Mouse (Mus musculus) midbrain, embryonic 14.5 days (tissue): ENCODE measurements around the gene Zdhhc22. TPM values are rescaled to one million over a fixed set of nuclear protein-coding genes. Genes with fewer than 3 reads are reported as not detected.

Experiments
- ATAC-seq: fragments of 200-750 bp; cut with Nextera tagmentation; 2 replicates; pipeline ENCODE4 v1.8.0; 2017; ENCODE audit warnings: moderate number of reproducible peaks, moderate library complexity; ENCODE audit not compliant: low FRiP score, low TSS enrichment
- DNase-seq: peaks from one replicate; pipeline ENCODE4 v3.0.0-alpha.2; 2015
- H3K27ac ChIP-seq: fragments of 300-500 bp; sonication (generic); replicated peaks from 2 replicates; pipeline ENCODE4 v1.5.1; 2014; ENCODE audit warnings: mild to moderate bottlenecking, low read depth, low read length, moderate library complexity
- H3K27me3 ChIP-seq: fragments of 300-500 bp; sonication (generic); 2 replicates; pipeline ENCODE4 v1.6.1; 2014; ENCODE audit warnings: low read length, control low read depth, mixed read lengths; ENCODE audit not compliant: control insufficient read depth, insufficient read depth
- H3K36me3 ChIP-seq: fragments of 300-500 bp; sonication (generic); 2 replicates; pipeline ENCODE4 v1.6.1; 2014; ENCODE audit warnings: low read length, control low read depth; ENCODE audit not compliant: control insufficient read depth, insufficient read depth
- H3K4me1 ChIP-seq: fragments of 300-500 bp; sonication (generic); 2 replicates; pipeline ENCODE4 v1.6.1; 2014; ENCODE audit warnings: mild to moderate bottlenecking, antibody characterized with exemption, low read length, control low read depth; ENCODE audit not compliant: control insufficient read depth, insufficient read depth
- H3K4me2 ChIP-seq: fragments of 300-500 bp; sonication (generic); 2 replicates; pipeline ENCODE4 v1.6.1; 2014; ENCODE audit warnings: mild to moderate bottlenecking, low read length, moderate library complexity
- H3K4me3 ChIP-seq: fragments of 300-500 bp; sonication (generic); replicated peaks from 2 replicates; pipeline ENCODE4 v1.5.1; 2014; ENCODE audit warnings: low read depth, low read length
- H3K9ac ChIP-seq: fragments of 300-500 bp; sonication (generic); replicated peaks from 2 replicates; pipeline ENCODE4 v1.6.1; 2014; ENCODE audit warnings: mild to moderate bottlenecking, low read length, moderate library complexity
- H3K9me3 ChIP-seq: fragments of 300-500 bp; sonication (generic); 2 replicates; pipeline ENCODE4 v1.6.1; 2016; ENCODE audit warnings: low read length, control low read depth, mixed read lengths; ENCODE audit not compliant: control insufficient read depth
- WGBS: fragments of 180-500 bp; shearing (Covaris S2); extraction: QIAGEN DNeasy Blood & Tissue Kit; methylation state at CpG from one replicate; pipeline ENCODE4 v1.1.7; 2014; 5-methylcytosine and 5-hydroxymethylcytosine counted together
- polyA plus RNA-seq: library from polyadenylated mRNA; unstranded; fragments of >200 nt; fragmentation: Nextera tagmentation; extraction: Ambion mirVana; gene quantifications from 2 replicates; pipeline ENCODE4 v1.2.1, GENCODE M21; 2014

Gene Zdhhc22
- polyA plus RNA-seq, 1 experiment from 2014 or later, result 10.7 TPM

- DNase-seq (no peak), ATAC-seq (no peak; the same call in 1 of the 2 replicates)
- Histone ChIP-seq H3K4me1 (peaks cover 5% of the 10 kb centered on the region; the same call in 1 of the 2 replicates), H3K27ac (no peak overlapping the region), H3K4me2 (no peak overlapping the region), H3K36me3 (no peaks in the 10 kb centered on the region), H3K27me3 (no peaks in the 10 kb centered on the region), H3K4me3 (no peak overlapping the region), H3K9ac (no peak overlapping the region; the same call in 1 of the 2 replicates), H3K9me3 (no peaks in the 10 kb centered on the region)
- WGBS, result 42% methylated on average over 6 of the region's 6 CpGs
Measured at GRCm38 (mm10) chr12:87000840-87001176, 10.6 kb upstream of the Zdhhc22 start.

DNA sequence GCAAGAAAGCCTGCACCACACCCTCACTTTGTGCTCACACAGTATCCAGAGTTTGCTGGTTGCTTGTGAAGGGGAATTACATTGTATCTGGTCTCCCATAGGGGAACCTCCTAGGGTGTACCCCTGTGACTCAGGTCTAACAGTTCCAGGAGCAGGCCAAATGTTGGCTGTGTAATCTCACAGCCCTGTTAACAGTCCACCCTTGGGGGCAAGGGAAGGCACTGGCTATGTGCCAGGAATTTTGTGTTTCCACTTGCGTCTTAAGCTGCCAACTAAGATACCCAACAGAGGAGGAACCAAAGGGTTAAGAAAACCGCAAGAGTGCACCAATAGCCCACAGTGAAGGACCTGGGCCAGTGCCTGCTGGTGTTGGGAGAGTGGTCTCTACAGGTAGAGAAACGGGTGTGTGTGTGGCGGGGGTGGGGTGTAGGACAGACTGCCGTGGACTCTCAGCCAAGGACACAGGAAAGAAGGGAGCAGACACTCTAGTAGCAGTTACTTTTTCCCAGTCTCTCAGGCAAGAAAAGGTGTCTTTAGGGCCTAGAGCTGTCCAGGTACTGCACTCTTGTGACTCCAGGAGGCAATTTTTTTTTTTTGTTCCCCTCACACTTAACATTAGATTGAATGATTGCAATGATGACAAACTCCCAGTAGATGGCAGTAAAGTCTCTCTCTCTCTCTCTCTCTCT, 10.1 kb upstream of the Zdhhc22 start:
- no peaks in the 10 kb centered on the region for H3K9me3 ChIP-seq
- no peak overlapping the region for H3K4me2 ChIP-seq
- H3K27me3 ChIP-seq, result no peaks in the 10 kb centered on the region
- DNase-seq, result peak; percentile 83
- H3K4me1 ChIP-seq, result peaks cover 5% of the 10 kb centered on the region; the same call in 1 of the 2 replicates
- H3K27ac ChIP-seq, result no peak overlapping the region
- H3K36me3 ChIP-seq, result no peaks in the 10 kb centered on the region
- 53% methylated on average over 5 of the region's 5 CpGs for WGBS
- H3K4me3 ChIP-seq, result no peak overlapping the region
- ATAC-seq, result no peak
- H3K9ac ChIP-seq, result no peak overlapping the region

DNA sequence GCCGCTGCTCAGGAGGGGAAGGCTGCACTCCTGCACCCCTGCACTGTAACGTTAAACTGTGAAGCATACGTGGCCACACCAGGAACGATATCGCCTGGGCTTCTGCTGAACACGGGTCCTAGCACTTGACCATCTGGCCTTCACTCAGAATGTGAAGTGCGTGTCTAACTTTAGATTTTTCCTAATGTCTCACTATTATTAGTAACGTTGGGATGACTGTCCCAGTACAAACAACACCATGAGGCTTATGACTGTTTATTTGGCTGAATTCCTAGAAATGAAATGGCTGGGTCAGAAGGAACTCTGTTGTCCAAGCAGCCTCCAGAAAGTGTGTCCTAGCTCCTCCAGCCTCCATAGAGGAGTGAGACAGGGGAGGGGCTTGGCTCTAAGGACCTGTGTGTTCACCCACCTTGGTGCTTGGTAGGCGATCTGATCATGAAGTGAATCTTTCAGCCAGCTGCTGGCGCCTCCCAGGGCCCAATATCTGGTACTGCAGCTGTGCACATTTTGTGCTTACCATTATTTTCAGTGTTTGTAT, 9.1 kb upstream of the Zdhhc22 start:
- H3K36me3 ChIP-seq, result no peaks in the 10 kb centered on the region
- DNase-seq (no peak), ATAC-seq (no peak)
- no peak overlapping the region for H3K9ac ChIP-seq
- 75% methylated on average over 10 of the region's 10 CpGs for WGBS
- H3K4me2 ChIP-seq, result no peak overlapping the region
- H3K4me3 ChIP-seq, result no peak overlapping the region
- H3K27me3 ChIP-seq, result no peaks in the 10 kb centered on the region
- peaks cover 10% of the 10 kb centered on the region for H3K4me1 ChIP-seq
- no peak overlapping the region for H3K27ac ChIP-seq
- no peaks in the 10 kb centered on the region for H3K9me3 ChIP-seq

DNA sequence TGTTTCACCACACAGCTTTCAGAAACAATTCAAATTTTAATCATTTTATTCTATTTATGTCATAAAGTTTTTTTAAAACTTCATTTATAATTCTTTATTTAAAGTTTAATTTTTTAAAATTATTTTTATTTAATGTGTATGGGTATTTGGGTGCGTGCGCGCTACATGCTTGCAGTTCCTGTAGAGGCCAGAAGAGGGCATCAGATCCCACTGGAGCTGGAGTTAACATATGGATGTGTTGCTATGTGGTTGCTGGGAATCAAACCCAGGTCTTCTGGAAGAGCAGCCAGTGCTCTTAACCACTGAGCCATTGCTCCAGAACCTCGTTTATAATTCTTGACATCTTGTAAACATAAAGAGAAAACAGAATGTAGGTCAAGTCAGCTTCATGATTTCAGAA, 8.5 kb upstream of the Zdhhc22 start:
- Histone ChIP-seq H3K4me2 (no peak overlapping the region), H3K4me3 (no peak overlapping the region), H3K9ac (no peak overlapping the region), H3K36me3 (no peaks in the 10 kb centered on the region), H3K4me1 (peaks cover 14% of the 10 kb centered on the region), H3K9me3 (no peaks in the 10 kb centered on the region), H3K27ac (no peak overlapping the region), H3K27me3 (no peaks in the 10 kb centered on the region)
- DNase-seq, result no peak
- ATAC-seq, result no peak
- 92% methylated on average over 4 of the region's 4 CpGs for WGBS

DNA sequence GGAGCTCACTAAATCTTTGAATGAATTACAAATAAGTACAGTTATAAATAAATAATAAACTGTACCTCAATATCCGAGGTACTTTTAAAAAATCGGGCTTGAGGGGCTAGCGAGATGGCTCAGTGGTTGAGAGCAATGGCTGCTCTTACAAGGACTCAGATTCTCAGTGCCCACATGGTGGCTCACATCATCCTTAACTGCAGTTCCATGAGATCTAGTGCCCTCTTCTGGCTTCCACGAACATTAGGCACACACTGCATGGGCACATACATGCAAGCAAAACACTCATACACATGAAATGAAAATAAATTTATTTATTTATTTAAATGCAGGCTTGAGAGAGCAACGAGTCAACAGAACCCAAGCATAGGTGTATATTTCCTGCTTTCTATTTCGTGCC, 5.7 kb upstream of the Zdhhc22 start:
- H3K36me3 ChIP-seq, result no peaks in the 10 kb centered on the region
- H3K27me3 ChIP-seq, result 0 out of 2 replicates have a peak, but pooled peaks cover 6% of the 10 kb centered on the region
- ATAC-seq (no peak), DNase-seq (no peak)
- H3K9me3 ChIP-seq, result no peaks in the 10 kb centered on the region
- no peak overlapping the region for H3K27ac ChIP-seq
- 85% methylated on average over 6 of the region's 6 CpGs for WGBS
- H3K4me2 ChIP-seq, result no peak overlapping the region
- H3K9ac ChIP-seq, result no peak overlapping the region
- H3K4me1 ChIP-seq, result peaks cover 23% of the 10 kb centered on the region
- no peak overlapping the region for H3K4me3 ChIP-seq

GRCm38 (mm10) chr12:86994776-86995175, 4.5 kb upstream of the Zdhhc22 start:
- ATAC-seq (no peak), DNase-seq (no peak)
- Histone ChIP-seq H3K9me3 (no peaks in the 10 kb centered on the region), H3K27ac (0 out of 2 replicates have a peak overlapping the region, but pooled peaks have one; percentile 20), H3K36me3 (no peaks in the 10 kb centered on the region), H3K4me3 (no peak overlapping the region), H3K4me2 (no peak overlapping the region), H3K9ac (no peak overlapping the region), H3K27me3 (0 out of 2 replicates have a peak, but pooled peaks cover 10% of the 10 kb centered on the region), H3K4me1 (peaks cover 22% of the 10 kb centered on the region; the same call in 1 of the 2 replicates)
- WGBS, result 25% methylated on average over 3 of the region's 3 CpGs

DNA sequence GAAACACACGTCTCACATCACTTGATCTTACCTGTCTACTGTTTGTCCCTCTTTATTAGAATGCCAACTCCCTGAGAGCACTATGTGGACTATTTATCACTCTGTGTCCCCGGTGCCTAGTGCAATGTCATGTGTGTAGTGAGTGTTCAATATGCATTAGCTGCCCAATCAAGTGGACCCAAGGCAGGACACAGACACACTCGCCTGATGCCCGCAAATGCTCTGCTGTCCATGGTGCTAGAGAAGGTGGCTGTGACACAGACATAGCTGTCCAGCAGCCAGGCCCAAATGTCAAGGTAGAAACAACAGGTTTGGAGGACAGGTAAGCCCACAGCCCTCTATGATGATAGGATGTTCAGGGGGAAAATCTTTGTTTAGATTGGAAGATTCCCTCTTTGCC, 3.9 kb upstream of the Zdhhc22 start:
- Histone ChIP-seq H3K9ac (no peak overlapping the region), H3K4me3 (no peak overlapping the region), H3K4me1 (peaks cover 23% of the 10 kb centered on the region; the same call in 1 of the 2 replicates), H3K4me2 (no peak overlapping the region), H3K36me3 (no peaks in the 10 kb centered on the region), H3K27ac (no peak overlapping the region), H3K27me3 (peaks cover 13% of the 10 kb centered on the region; the same call in 1 of the 2 replicates), H3K9me3 (no peaks in the 10 kb centered on the region)
- ATAC-seq (no peak), DNase-seq (no peak)
- WGBS, result 39% methylated on average over 4 of the region's 4 CpGs

- peak overlapping the region; percentile 60; the same call in 1 of the 2 replicates for H3K27ac ChIP-seq
- H3K4me1 ChIP-seq, result peaks cover 23% of the 10 kb centered on the region; the same call in 1 of the 2 replicates
- peak overlapping the region; percentile 77 for H3K9ac ChIP-seq
- H3K27me3 ChIP-seq, result peaks cover 36% of the 10 kb centered on the region
- 35% methylated on average over 2 of the region's 2 CpGs for WGBS
- H3K4me3 ChIP-seq, result peak overlapping the region; percentile 59
- no peak for ATAC-seq
- no peaks in the 10 kb centered on the region for H3K9me3 ChIP-seq
- no peak for DNase-seq
- no peaks in the 10 kb centered on the region for H3K36me3 ChIP-seq
- H3K4me2 ChIP-seq, result peak overlapping the region; percentile 88
Measured at GRCm38 (mm10) chr12:86990755-86991110, 503 bp upstream of the Zdhhc22 start.

DNA sequence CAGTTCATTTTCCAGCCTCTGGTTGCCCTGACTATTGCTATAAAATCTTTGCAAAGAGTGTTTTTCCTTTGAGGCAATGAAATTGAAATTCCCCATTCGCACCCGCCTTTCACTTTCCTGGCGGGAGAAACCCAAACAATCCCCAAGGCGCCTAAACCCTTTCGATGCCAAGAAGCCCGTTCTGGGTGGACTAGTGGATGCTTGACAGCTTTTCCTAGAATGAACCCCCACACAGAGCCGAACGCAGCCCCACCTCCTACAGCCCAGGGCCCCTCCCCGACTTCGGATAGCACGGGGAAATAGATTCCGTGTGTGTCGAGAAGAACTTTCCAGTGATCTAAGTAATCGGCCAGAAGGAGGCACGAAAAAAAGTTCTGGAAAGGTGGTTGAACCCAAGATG, 852 bp downstream of the Zdhhc22 start:
- WGBS, result 5% methylated on average over 15 of the region's 15 CpGs
- H3K9ac ChIP-seq, result peak overlapping the region; percentile 77; the same call in 1 of the 2 replicates
- peak overlapping the region; percentile 59 for H3K4me3 ChIP-seq
- peaks cover 19% of the 10 kb centered on the region; the same call in 1 of the 2 replicates for H3K4me1 ChIP-seq
- no peaks in the 10 kb centered on the region for H3K9me3 ChIP-seq
- no peak overlapping the region for H3K27ac ChIP-seq
- peaks cover 41% of the 10 kb centered on the region for H3K27me3 ChIP-seq
- ATAC-seq, result 0 out of 2 replicates have a peak, but pooled peaks have one; percentile 7
- no peak for DNase-seq
- peak overlapping the region; percentile 88 for H3K4me2 ChIP-seq
- no peaks in the 10 kb centered on the region for H3K36me3 ChIP-seq
